Mouse (Mus musculus) thymus, postnatal 25 days (tissue): Measurements from ENCODE around the gene Blmh.

Experiments
- DNase-seq: peaks from one replicate; pipeline ENCODE4 v3.0.0; 2022

Gene Blmh

DNA sequence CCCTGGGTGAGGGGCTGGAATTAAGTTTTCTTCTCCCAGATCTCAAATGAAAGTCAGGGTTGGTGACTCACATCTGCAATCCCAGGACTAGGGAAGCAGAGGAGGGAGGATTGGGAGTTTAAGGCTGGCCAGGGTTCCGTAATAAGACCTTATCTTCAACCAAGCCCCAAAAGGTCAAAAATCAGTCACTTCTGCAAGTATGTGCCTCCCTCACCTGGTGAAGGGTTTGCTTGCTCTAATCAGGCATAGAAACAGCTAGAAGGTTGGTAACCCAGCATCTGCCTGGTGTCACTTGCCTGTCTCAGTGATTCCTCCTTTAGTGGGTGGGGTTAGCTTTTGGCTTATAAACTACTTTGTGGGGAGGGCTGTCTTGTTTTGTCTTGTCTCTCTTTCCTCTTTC is 77.8 kb downstream of the Blmh start:
- no peak for DNase-seq

GRCm38 (mm10) chr11:77005881-77006280 is 81.3 kb downstream of the Blmh start:
- DNase-seq, result no peak

DNA sequence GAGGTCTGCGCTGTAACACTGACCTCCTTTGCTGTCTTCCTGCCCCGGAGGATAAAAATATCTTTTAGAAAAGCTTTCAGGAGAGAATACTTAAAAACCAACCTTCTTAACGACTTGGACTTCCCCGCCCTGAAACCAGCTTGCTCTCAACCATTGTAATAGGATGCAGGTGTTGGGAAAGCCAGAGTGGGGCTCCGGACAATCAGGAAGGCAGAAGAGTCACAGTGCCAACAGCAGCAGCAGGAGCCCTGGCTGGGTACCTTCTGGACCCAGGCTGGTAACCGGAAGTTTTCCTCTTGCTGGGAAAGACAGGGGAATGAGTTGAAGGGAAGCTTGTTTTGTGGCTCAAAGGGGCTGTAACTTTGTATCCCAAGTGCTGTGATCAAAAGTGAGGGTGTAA is 82.0 kb downstream of the Blmh start:
- DNase-seq, result no peak

- no peak for DNase-seq
Measured at GRCm38 (mm10) chr11:77009069-77010025, 84.7 kb downstream of the Blmh start.

DNA sequence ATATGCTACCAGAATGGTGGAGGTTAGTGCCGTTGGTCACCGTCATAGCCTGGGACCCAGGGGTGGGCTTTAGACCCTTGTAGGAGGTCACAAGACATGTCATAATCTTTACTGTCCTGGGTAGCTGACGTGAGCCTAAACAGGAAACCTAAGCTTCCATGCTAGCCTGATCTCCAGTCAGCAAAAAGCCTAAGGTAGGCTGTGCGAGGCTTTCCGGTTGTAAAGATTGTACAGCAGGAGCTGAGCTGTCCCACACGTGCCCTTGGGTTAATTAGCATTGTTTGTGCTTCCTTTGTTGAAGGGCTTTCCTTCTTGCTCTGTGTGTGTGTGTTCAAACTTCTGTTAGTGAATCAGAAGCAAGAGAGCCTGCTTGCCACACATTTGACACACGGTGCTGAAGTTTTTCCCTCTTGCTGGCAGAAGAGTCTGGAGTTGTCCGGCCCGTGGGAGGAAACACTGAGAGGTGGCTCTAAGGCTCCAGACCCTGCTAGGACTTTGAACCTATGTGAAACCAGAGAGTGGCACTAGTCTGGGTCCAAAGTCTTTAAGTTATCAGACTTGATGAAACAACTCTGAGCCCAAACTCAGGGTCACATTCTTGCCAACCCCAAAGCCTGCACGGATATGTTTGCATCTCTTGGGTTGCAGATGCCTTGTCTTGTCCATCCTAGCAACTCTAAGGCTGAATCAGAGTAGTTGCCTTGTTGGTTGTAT is 86.3 kb downstream of the Blmh start:
- DNase-seq, result no peak

- no peak for DNase-seq
Measured at GRCm38 (mm10) chr11:77018046-77018445, 93.4 kb downstream of the Blmh start.

GRCm38 (mm10) chr11:77019539-77019938 is 94.9 kb downstream of the Blmh start:
- no peak for DNase-seq

- no peak for DNase-seq
Measured at GRCm38 (mm10) chr11:77021749-77022396, 97.3 kb downstream of the Blmh start.

DNA sequence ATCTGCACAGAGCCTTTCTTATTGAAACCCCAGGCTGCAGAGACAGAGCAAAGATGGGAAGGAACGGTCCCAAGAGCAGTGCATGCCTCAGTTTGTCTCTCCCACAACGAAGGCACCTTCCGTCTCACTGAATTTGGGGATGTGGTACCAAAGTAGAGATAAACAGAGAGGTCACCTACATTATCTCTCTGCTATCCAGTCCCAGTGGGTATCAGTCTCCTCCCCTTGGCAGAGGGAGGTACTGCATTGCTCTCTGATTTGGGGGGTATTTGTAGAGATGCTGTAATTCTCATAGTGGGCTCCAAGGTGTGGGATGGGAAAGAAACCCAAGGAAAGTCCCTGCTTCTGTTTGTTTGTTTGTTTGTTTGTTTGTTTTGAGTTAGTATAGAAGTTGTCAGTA is 102.0 kb downstream of the Blmh start:
- no peak for DNase-seq

GRCm38 (mm10) chr11:77028157-77028556 is 103.5 kb downstream of the Blmh start:
- no peak for DNase-seq

- DNase-seq, result no peak
Measured at GRCm38 (mm10) chr11:77031151-77031934, 106.7 kb downstream of the Blmh start.
